Mouse (Mus musculus): ENCODE measurements around the gene Nxpe4.

GRCm38 (mm10) chr9:48326338-48326737 is 164.5 kb downstream of the Nxpe4 start:
- TF ChIP-seq TCF12 (IDR thresholded peaks at IDR 0.05; ENCODE audit: low read depth, low read length), result no peak
- no peak for TF ChIP-seq RCOR1 (IDR thresholded peaks at IDR 0.05; ENCODE audit: low read depth, low read length)
- TF ChIP-seq POLR2A (IDR thresholded peaks at IDR 0.05; ENCODE audit: control insufficient read depth in 1 of 2, insufficient read depth in 1 of 2, low read depth in 1 of 2, low read length in 2 of 2, poor library complexity in 1 of 2), result no peak
- TF ChIP-seq POLR2AphosphoS2 (IDR thresholded peaks at IDR 0.05; ENCODE audit: low read length), result no peak
- TF ChIP-seq CTCF (IDR thresholded peaks at IDR 0.05 in 2 of 3, conservative IDR thresholded peaks at IDR 0.05 in 1 of 3; ENCODE audit: control insufficient read depth in 1 of 3, insufficient read depth in 1 of 3, low read depth in 2 of 3, low read length in 3 of 3, poor library complexity in 1 of 3, severe bottlenecking in 1 of 3), result no peak
- TF ChIP-seq EP300 (IDR thresholded peaks at IDR 0.05; ENCODE audit: low read depth in 1 of 2, low read length in 2 of 2), result no peak
- TF ChIP-seq UBTF (IDR thresholded peaks at IDR 0.05; ENCODE audit: borderline replicate concordance, insufficient read depth, low read depth, low read length), result no peak
- no peak for TF ChIP-seq GABPA (IDR thresholded peaks at IDR 0.05; ENCODE audit: low read depth, low read length)
- TF ChIP-seq SIN3A (IDR thresholded peaks at IDR 0.05; ENCODE audit: low read length), result no peak
- TF ChIP-seq E2F4 (IDR thresholded peaks at IDR 0.05; ENCODE audit: borderline replicate concordance, low read depth, low read length), result no peak
- TF ChIP-seq MAFK (IDR thresholded peaks at IDR 0.05; ENCODE audit: borderline replicate concordance, low read depth, low read length), result no peak
- no peak for TF ChIP-seq MYC (IDR thresholded peaks at IDR 0.05; ENCODE audit: low read depth, low read length)
- TF ChIP-seq MAZ (IDR thresholded peaks at IDR 0.05; ENCODE audit: low read depth, low read length), result no peak
- no peak for TF ChIP-seq ELF1 (IDR thresholded peaks at IDR 0.05; ENCODE audit: low read depth, low read length)
